Mouse (Mus musculus) liver, embryonic 13.5 days (tissue): Measurements from ENCODE around the gene Tcta. TPM values are rescaled to one million over a fixed set of nuclear protein-coding genes. Genes with fewer than 3 reads are reported as not detected.
"Not testable (repeated sequence)": the region's sequence is repeated elsewhere in the genome, so short reads cannot be mapped to it uniquely, and the experiment has no call there.

Source experiments
- ATAC-seq: fragments of 200-750 bp; cut with Nextera tagmentation; 2 replicates; pipeline ENCODE4 v1.8.0; 2017; ENCODE audit warnings: low read depth, mild to moderate bottlenecking, moderate number of reproducible peaks, moderate library complexity
- DNase-seq: peaks from one replicate; pipeline ENCODE4 v3.0.0; 2022
- H3K27ac ChIP-seq: fragments of 300-500 bp; sonication (generic); 2 replicates; pipeline ENCODE4 v1.5.1; 2015; ENCODE audit warnings: moderate library complexity, mild to moderate bottlenecking, inconsistent platforms
- H3K27me3 ChIP-seq: fragments of 300-500 bp; sonication (generic); 2 replicates; pipeline ENCODE4 v1.6.1; 2015; ENCODE audit warnings: mild to moderate bottlenecking, inconsistent platforms
- H3K36me3 ChIP-seq: fragments of 300-500 bp; sonication (generic); 2 replicates; pipeline ENCODE4 v1.6.1; 2015; ENCODE audit warnings: mild to moderate bottlenecking, inconsistent platforms
- H3K4me1 ChIP-seq: fragments of 300-500 bp; sonication (generic); replicated peaks from 2 replicates; pipeline ENCODE4 v1.6.1; 2015; ENCODE audit warnings: inconsistent platforms
- H3K4me2 ChIP-seq: fragments of 300-500 bp; sonication (generic); 2 replicates; pipeline ENCODE4 v1.6.1; 2015; ENCODE audit warnings: inconsistent platforms, mild to moderate bottlenecking, moderate library complexity
- H3K4me3 ChIP-seq: fragments of 300-500 bp; sonication (generic); replicated peaks from 2 replicates; pipeline ENCODE4 v1.5.1; 2015; ENCODE audit warnings: mild to moderate bottlenecking, inconsistent platforms
- H3K9ac ChIP-seq: fragments of 300-500 bp; sonication (generic); 2 replicates; pipeline ENCODE4 v1.6.1; 2015; ENCODE audit warnings: mild to moderate bottlenecking, inconsistent platforms
- H3K9me3 ChIP-seq: fragments of 300-500 bp; sonication (generic); replicated peaks from 2 replicates; pipeline ENCODE4 v1.6.1; 2016; ENCODE audit warnings: inconsistent platforms
- WGBS: fragments of 180-500 bp; shearing (Covaris S2); methylation state at CpG from one replicate; pipeline ENCODE4 v1.1.7; 2015; ENCODE audit not compliant: insufficient replicate concordance; 5-methylcytosine and 5-hydroxymethylcytosine counted together
- polyA plus RNA-seq: library from polyadenylated mRNA; unstranded; fragments of >200 nt; fragmentation: Nextera tagmentation; extraction: Ambion mirVana; gene quantifications from 2 replicates; pipeline ENCODE4 v1.2.1, GENCODE M21; 2015

Tcta gene
- polyA plus RNA-seq, 1 experiment from 2014 or later = 12.7 TPM

- Histone ChIP-seq H3K4me3 (peak overlapping the region; percentile 96), H3K4me2 (peak overlapping the region; percentile 92), H3K9ac (peak overlapping the region; percentile 99), H3K4me1 (peaks cover 71% of the 10 kb centered on the region), H3K9me3 (no peaks in the 10 kb centered on the region), H3K27me3 (no peaks in the 10 kb centered on the region), H3K27ac (peak overlapping the region; percentile 100), H3K36me3 (peaks cover 31% of the 10 kb centered on the region)
- ATAC-seq (no peak), DNase-seq (no peak)
- 6% methylated on average over 12 of the region's 12 CpGs for WGBS
Measured at GRCm38 (mm10) chr9:108307021-108307807, 1.3 kb upstream of the Tcta start.

- peaks cover 65% of the 10 kb centered on the region for H3K4me1 ChIP-seq
- DNase-seq = peak; percentile 75
Measured at GRCm38 (mm10) chr9:108306571-108306980, 616 bp upstream of the Tcta start.

GRCm38 (mm10) chr9:108305170-108305569, 790 bp downstream of the Tcta start:
- Histone ChIP-seq H3K9me3 (no peaks in the 10 kb centered on the region), H3K36me3 (peaks cover 23% of the 10 kb centered on the region), H3K4me1 (peaks cover 56% of the 10 kb centered on the region), H3K9ac (peak overlapping the region; percentile 94), H3K4me2 (peak overlapping the region; percentile 92), H3K27me3 (no peaks in the 10 kb centered on the region), H3K4me3 (peak overlapping the region; percentile 96), H3K27ac (peak overlapping the region; percentile 100)
- ATAC-seq = no peak
- peak; percentile 20 for DNase-seq
- WGBS = 0% methylated on average over 1 of the region's 1 CpGs

More at GRCm38 (mm10) chr9:108306571-108306980, 616 bp upstream of the Tcta start:
- Histone ChIP-seq H3K36me3 (peaks cover 28% of the 10 kb centered on the region), H3K4me3 (peak overlapping the region; percentile 96), H3K9me3 (no peaks in the 10 kb centered on the region), H3K9ac (peak overlapping the region; percentile 99), H3K27ac (peak overlapping the region; percentile 100), H3K4me2 (peak overlapping the region; percentile 92), H3K27me3 (no peaks in the 10 kb centered on the region)
- ATAC-seq = peak; percentile 78
- WGBS = under 1% methylated on average over 51 of the region's 51 CpGs

- H3K9me3 ChIP-seq = no peaks in the 10 kb centered on the region
- DNase-seq (peak; percentile 11), ATAC-seq (no peak)
- peak overlapping the region; percentile 100 for H3K27ac ChIP-seq
- WGBS = 34% methylated on average over 4 of the region's 4 CpGs
- peaks cover 51% of the 10 kb centered on the region for H3K4me1 ChIP-seq
- no peaks in the 10 kb centered on the region for H3K27me3 ChIP-seq
- H3K9ac ChIP-seq = peak overlapping the region; percentile 94
- H3K4me3 ChIP-seq = peak overlapping the region; percentile 96
- peak overlapping the region; percentile 92 for H3K4me2 ChIP-seq
- H3K36me3 ChIP-seq = peaks cover 23% of the 10 kb centered on the region
Measured at GRCm38 (mm10) chr9:108304716-108305115, 1.2 kb downstream of the Tcta start.

GRCm38 (mm10) chr9:108301853-108302252, 4.1 kb downstream of the Tcta start:
- Histone ChIP-seq H3K36me3 (peaks cover 20% of the 10 kb centered on the region), H3K9me3 (no peaks in the 10 kb centered on the region), H3K9ac (no peak overlapping the region), H3K4me2 (no peak overlapping the region), H3K4me3 (no peak overlapping the region), H3K4me1 (peaks cover 36% of the 10 kb centered on the region), H3K27me3 (no peaks in the 10 kb centered on the region), H3K27ac (peak overlapping the region; percentile 31; the same call in 1 of the 2 replicates)
- no peak for ATAC-seq
- 69% methylated on average over 3 of the region's 3 CpGs for WGBS
- DNase-seq = no peak

GRCm38 (mm10) chr9:108296453-108297355, 9.3 kb downstream of the Tcta start, which contains the start of gene Amt:
Amt (plus strand) TSS chr9:108296853.
- Histone ChIP-seq H3K27ac (peak within 1 kb of the TSS; percentile 79), H3K4me2 (peak within 1 kb of the TSS; percentile 39), H3K9me3 (no peaks in the 10 kb centered on the region), H3K27me3 (no peaks in the 10 kb centered on the region), H3K36me3 (no peaks in the 10 kb centered on the region), H3K4me3 (peak within 1 kb of the TSS; percentile 38), H3K4me1 (peaks cover 16% of the 10 kb centered on the region), H3K9ac (peak within 1 kb of the TSS; percentile 4; the same call in 1 of the 2 replicates)
- DNase-seq (no peak), ATAC-seq (peak; percentile 78)
- 56% methylated on average over 18 of the region's 18 CpGs for WGBS

- Histone ChIP-seq H3K4me3 (peak overlapping the region; percentile 67), H3K9me3 (no peaks in the 10 kb centered on the region), H3K27ac (no peak overlapping the region; the same call in 1 of the 2 replicates), H3K27me3 (no peaks in the 10 kb centered on the region), H3K4me1 (peaks cover 25% of the 10 kb centered on the region), H3K4me2 (peak overlapping the region; percentile 81), H3K9ac (peak overlapping the region; percentile 24; the same call in 1 of the 2 replicates), H3K36me3 (no peaks in the 10 kb centered on the region)
- WGBS = 52% methylated on average over 6 of the region's 6 CpGs
- DNase-seq (no peak), ATAC-seq (no peak)
Measured at GRCm38 (mm10) chr9:108290773-108291172, 15.2 kb downstream of the Tcta start.

GRCm38 (mm10) chr9:108290016-108290750, 15.8 kb downstream of the Tcta start, which contains the start of gene Nicn1:
Nicn1 (plus strand) TSS chr9:108290429.
- Histone ChIP-seq H3K27ac (peak within 1 kb of the TSS; percentile 72), H3K4me2 (peak within 1 kb of the TSS; percentile 81), H3K9me3 (no peaks in the 10 kb centered on the region), H3K36me3 (no peaks in the 10 kb centered on the region), H3K9ac (peak within 1 kb of the TSS; percentile 74), H3K4me3 (peak within 1 kb of the TSS; percentile 67), H3K4me1 (peaks cover 22% of the 10 kb centered on the region), H3K27me3 (no peaks in the 10 kb centered on the region)
- under 1% methylated on average over 32 of the region's 32 CpGs for WGBS
- DNase-seq = peak; percentile 90
- peak; percentile 99 for ATAC-seq

- Histone ChIP-seq H3K4me3 (peak overlapping the region; percentile 67), H3K9ac (peak overlapping the region; percentile 74), H3K27me3 (no peaks in the 10 kb centered on the region), H3K9me3 (no peaks in the 10 kb centered on the region), H3K4me1 (peaks cover 25% of the 10 kb centered on the region), H3K27ac (peak overlapping the region; percentile 72; the same call in 1 of the 2 replicates), H3K4me2 (peak overlapping the region; percentile 81), H3K36me3 (no peaks in the 10 kb centered on the region)
- DNase-seq = no peak
- no peak for ATAC-seq
- 50% methylated on average over 2 of the region's 2 CpGs for WGBS
Measured at GRCm38 (mm10) chr9:108289347-108289746, 16.6 kb downstream of the Tcta start.

GRCm38 (mm10) chr9:108287526-108288238, 18.3 kb downstream of the Tcta start:
- not testable (repeated sequence) for H3K4me3 ChIP-seq, H3K9me3 ChIP-seq, H3K27me3 ChIP-seq, DNase-seq, ATAC-seq, H3K4me2 ChIP-seq, H3K9ac ChIP-seq, H3K36me3 ChIP-seq, H3K27ac ChIP-seq
- WGBS = 66% methylated on average over 6 of the region's 6 CpGs
- peaks cover 27% of the 10 kb centered on the region for H3K4me1 ChIP-seq
